Mouse (Mus musculus): ENCODE measurements at regions not wholly inside any gene's neighbourhood (a gene's known extent, or its start where the extent isn't known, plus 50 kb on each side); places are given as distances from the start of the nearest gene placed in this dataset.
A peak's percentile ranks its signal among the peaks of the same experiment; 100 is the strongest.

DNA sequence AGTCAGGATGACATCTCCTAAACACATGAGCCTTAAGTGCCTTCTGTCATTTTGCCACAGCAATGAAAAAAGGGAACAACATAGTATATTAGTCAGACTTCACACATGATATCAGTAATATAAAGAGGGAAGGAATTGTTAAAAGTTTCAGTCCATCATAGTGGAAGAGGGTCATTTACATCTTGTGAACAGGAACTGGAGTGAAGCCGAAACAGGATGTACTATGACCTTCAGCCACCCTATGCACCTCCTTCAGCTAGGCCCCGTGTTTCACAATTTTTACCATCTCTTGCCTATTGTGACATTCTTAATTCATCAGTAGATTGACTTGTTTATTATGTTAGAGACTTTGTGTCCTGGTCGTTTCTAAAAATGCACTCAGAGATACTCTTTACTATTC, 59.8 kb upstream of the St3gal5 start:
- DNase-seq (ENCODE audit: inconsistent ontology term) = no peak

DNA sequence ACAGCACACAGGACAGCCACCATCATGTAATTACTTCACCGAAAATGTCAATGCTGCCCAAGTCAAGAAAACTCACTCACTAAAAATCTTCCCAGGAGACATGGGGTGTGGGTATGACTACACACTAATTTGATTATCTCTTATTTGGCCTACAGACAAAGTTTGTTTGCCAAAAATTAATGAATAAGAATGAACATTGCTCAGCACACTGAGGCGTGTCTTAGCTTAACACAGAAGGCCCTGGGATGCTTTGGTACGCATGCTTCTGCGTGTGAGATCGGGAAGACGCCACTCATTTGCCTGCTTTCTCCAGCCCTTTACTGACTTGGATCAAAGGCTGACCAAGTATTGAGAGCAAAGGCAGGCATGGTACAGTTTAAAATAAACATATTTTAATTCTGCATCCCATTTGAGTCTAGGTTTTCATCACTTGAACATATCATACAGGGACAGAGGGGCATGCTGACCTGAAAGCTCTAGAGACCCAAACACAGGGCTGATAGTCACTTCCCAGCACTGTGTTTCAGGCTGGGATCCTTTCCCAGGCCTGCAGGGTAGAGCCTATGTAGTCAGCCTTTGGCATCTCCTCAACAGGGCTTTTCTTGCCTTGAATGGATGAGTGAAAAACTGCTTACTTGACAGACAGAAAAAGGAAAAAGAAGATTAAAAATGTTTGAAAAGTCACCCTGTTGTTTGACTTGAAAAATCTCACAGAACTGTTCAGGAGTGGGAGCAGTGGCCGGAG, 53.3 kb upstream of the St3gal5 start:
- peak; percentile 64 for DNase-seq (ENCODE audit: inconsistent ontology term)

Measured in Muller cell, postnatal 12 days (primary cell).